Mouse (Mus musculus) adrenal gland, postnatal 0 days (tissue): ENCODE results near the gene Tdrd5. TPM values are rescaled to one million over a fixed set of nuclear protein-coding genes. Genes with fewer than 3 reads are reported as not detected.

Source experiments
- polyA plus RNA-seq: library from polyadenylated mRNA; unstranded; fragments of >200 nt; fragmentation: Nextera tagmentation; extraction: Ambion mirVana; gene quantifications from 2 replicates; pipeline ENCODE4 v1.2.1, GENCODE M21; 2015

Tdrd5 gene
- 0.10 and 0.16 TPM in 2 replicates for polyA plus RNA-seq

DNA sequence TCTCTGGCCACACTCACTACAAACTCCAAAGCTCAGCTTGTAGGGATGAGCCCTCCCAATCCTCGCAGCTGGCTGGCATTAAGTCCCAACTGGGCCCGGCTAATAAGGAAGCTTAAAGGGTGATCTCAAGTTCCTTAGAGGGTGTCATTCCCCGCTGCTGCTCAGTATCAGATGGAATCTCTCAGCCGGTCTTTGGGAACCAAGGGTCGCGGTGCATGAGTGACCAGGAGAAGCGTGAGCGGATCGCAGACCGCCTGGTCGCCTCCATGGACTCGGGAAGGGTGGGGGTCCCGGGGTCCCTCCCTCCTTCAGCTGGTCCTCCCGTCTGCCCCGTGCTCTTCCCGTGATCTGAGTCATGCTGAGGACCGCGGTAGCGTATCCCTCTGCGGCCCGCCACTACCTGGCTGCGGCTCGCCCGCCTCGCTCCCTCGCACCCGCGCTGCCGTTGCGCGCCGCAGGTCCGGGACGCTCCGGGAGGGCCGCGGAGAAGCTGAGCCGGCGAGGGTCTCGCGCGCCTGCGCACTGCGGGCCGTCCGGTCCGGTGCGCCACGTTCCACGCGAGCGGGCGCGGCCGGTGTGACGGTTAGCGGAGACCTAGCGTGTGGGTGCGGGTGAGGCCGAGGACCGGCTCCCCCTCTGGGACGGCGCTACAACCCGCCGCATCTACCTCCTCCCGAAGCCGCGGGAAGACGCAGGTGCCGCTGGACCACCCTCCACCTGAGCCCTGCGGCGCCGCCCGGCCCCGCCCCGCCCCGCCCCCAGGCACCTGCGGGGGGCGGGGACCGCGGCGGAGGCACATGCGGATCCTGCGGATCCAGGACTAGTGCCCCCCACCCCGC lies at the start of gene Tdrd5:
Tdrd5 (minus strand) TSS at position 754 of the 839 bp plus-strand sequence.

DNA sequence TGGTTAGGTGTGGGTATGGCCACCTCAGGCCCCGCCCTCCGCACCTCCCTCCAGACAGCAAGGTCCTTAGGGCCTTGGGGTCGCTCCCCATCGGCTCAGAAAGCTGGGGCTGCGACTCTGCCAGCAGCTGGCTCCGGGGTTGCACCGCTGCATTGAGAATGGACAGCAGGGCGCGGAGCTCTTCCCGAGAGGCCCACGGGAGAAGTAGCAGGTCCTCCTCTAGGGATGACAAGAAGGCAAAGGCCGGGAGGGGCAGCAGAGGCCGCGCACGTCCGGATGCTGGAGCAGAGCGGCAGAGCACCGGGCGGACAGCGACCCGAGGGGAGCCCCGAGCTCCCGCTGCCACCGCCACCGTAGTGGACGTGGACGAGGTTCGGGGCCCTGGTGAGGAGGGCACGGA lies 7.2 kb upstream of the Tdrd5 start, which contains the start of gene Nphs2:
Nphs2 (plus strand) TSS at position 98 of the 400 bp plus-strand sequence.

Other genes starting within 250 kb of the Tdrd5 start
- 11.1 and 14.9 TPM in 2 replicates for gene Fam163a, start 98.6 kb downstream of the Tdrd5 start, polyA plus RNA-seq
- gene Nphs2, start 7.1 kb upstream of the Tdrd5 start, polyA plus RNA-seq, result 0.12 and 0.20 TPM in 2 replicates
- 934 and 1,709 TPM in 2 replicates for gene Gm2000, start 62.4 kb upstream of the Tdrd5 start, polyA plus RNA-seq
- 0.71 and 0.95 TPM in 2 replicates for gene Axdnd1, start 117.5 kb upstream of the Tdrd5 start, polyA plus RNA-seq
- 104 and 302 TPM in 2 replicates for gene Soat1, start 170.7 kb upstream of the Tdrd5 start, polyA plus RNA-seq
- gene Gm10031, start 220.3 kb upstream of the Tdrd5 start, polyA plus RNA-seq, result 0.25 and 0.33 TPM in 2 replicates